Mouse (Mus musculus): ENCODE data around the gene Macrod2.

GRCm38 (mm10) chr2:142323158-142323557 is 1928.0 kb downstream of the Macrod2 start:
- TF ChIP-seq POLR2A (IDR thresholded peaks at IDR 0.05; ENCODE audit: low read depth, low read length) = no peak
- TF ChIP-seq CTCF (IDR thresholded peaks at IDR 0.05; ENCODE audit: extremely low read depth, insufficient read length, insufficient replicate concordance, low read depth, low read length) = no peak
